Mouse (Mus musculus) cortical plate, adult 2 months (tissue): ENCODE data around the gene Cavin2. TPM values are rescaled to one million over a fixed set of nuclear protein-coding genes. Genes with fewer than 3 reads are reported as not detected.

Experiments used
- H3K27ac ChIP-seq: fragments of 200-500 bp; 2 replicates; pipeline ENCODE4 v1.5.1; 2012; ENCODE audit warnings: low read length, control low read depth, inconsistent platforms; ENCODE audit not compliant: insufficient read depth
- H3K4me1 ChIP-seq: fragments of 200-500 bp; 2 replicates; pipeline ENCODE4 v1.6.1; 2011; ENCODE audit warnings: low read length; ENCODE audit not compliant: control insufficient read depth, insufficient read depth
- H3K4me3 ChIP-seq: fragments of 200-500 bp; 2 replicates; pipeline ENCODE4 v1.5.1; 2011; ENCODE audit warnings: mild to moderate bottlenecking, low read length, control low read depth; ENCODE audit not compliant: insufficient read depth
- CTCF ChIP-seq: fragments of 200-500 bp; IDR thresholded peaks from 2 replicates; pipeline ENCODE4 v1.5.1; 2011; ENCODE audit warnings: mild to moderate bottlenecking, control low read depth, low read length; ENCODE audit not compliant: insufficient read depth; ENCODE audit errors: extremely low read depth
- POLR2A ChIP-seq: fragments of 200-500 bp; IDR thresholded peaks from 2 replicates; pipeline ENCODE4 v1.6.1; 2011; ENCODE audit warnings: mild to moderate bottlenecking, low read length, control low read depth; ENCODE audit not compliant: insufficient read depth; ENCODE audit errors: extremely low read depth
- polyA plus RNA-seq: library from polyadenylated mRNA; depleted of rRNA; stranded (reverse); fragments of >200 nt; gene quantifications from 2 replicates; pipeline ENCODE4 v1.2.3, GENCODE M21; 2012; rRNA removed

The Cavin2 gene
- 9.3 and 10.5 TPM in 2 replicates for polyA plus RNA-seq

GRCm38 (mm10) chr1:51288755-51289619 is at the start of gene Cavin2:
TSS of gene Cavin2 (plus strand) at chr1:51289126.
- peak within 1 kb of the TSS; percentile 33 for H3K4me3 ChIP-seq
- peak within 1 kb of the TSS; percentile 92 for H3K27ac ChIP-seq
- no peaks in the 10 kb centered on the region for H3K4me1 ChIP-seq
- no peak for TF ChIP-seq CTCF
- TF ChIP-seq POLR2A = 0 out of 2 replicates have a peak, but pooled peaks have one; percentile 24

GRCm38 (mm10) chr1:51241311-51241986 is 47.5 kb upstream of the Cavin2 start:
- Histone ChIP-seq H3K4me3 (no peak overlapping the region), H3K27ac (no peak overlapping the region), H3K4me1 (peaks cover 2% of the 10 kb centered on the region)
- no peak for TF ChIP-seq POLR2A
- TF ChIP-seq CTCF = no peak

GRCm38 (mm10) chr1:51243294-51243693 is 45.6 kb upstream of the Cavin2 start:
- H3K27ac ChIP-seq = no peak overlapping the region
- peaks cover 2% of the 10 kb centered on the region for H3K4me1 ChIP-seq
- H3K4me3 ChIP-seq = no peak overlapping the region
- no peak for TF ChIP-seq CTCF
- TF ChIP-seq POLR2A = no peak

- TF ChIP-seq POLR2A = no peak
- TF ChIP-seq CTCF = no peak
- Histone ChIP-seq H3K27ac (no peak overlapping the region), H3K4me3 (no peak overlapping the region), H3K4me1 (peaks cover 2% of the 10 kb centered on the region)
Observed at GRCm38 (mm10) chr1:51243869-51244268, 45.1 kb upstream of the Cavin2 start.

- H3K4me1 ChIP-seq = peaks cover 2% of the 10 kb centered on the region
- TF ChIP-seq CTCF = no peak
- TF ChIP-seq POLR2A = no peak
- no peak overlapping the region for H3K27ac ChIP-seq
- no peak overlapping the region for H3K4me3 ChIP-seq
Observed at GRCm38 (mm10) chr1:51245381-51245780, 43.5 kb upstream of the Cavin2 start.

- H3K4me3 ChIP-seq = no peak overlapping the region
- TF ChIP-seq POLR2A (no peak), CTCF (no peak)
- H3K27ac ChIP-seq = no peak overlapping the region
- no peaks in the 10 kb centered on the region; the same call in 1 of the 2 replicates for H3K4me1 ChIP-seq
Observed at GRCm38 (mm10) chr1:51250302-51250701, 38.6 kb upstream of the Cavin2 start.

GRCm38 (mm10) chr1:51265118-51265800 is 23.7 kb upstream of the Cavin2 start:
- Histone ChIP-seq H3K4me3 (no peak overlapping the region), H3K4me1 (peaks cover 3% of the 10 kb centered on the region), H3K27ac (peak overlapping the region; percentile 73)
- TF ChIP-seq POLR2A (no peak), CTCF (no peak)

GRCm38 (mm10) chr1:51265926-51266325 is 23.0 kb upstream of the Cavin2 start:
- peaks cover 3% of the 10 kb centered on the region for H3K4me1 ChIP-seq
- TF ChIP-seq CTCF (no peak), POLR2A (no peak)
- no peak overlapping the region for H3K27ac ChIP-seq
- H3K4me3 ChIP-seq = no peak overlapping the region

- TF ChIP-seq CTCF (no peak), POLR2A (no peak)
- Histone ChIP-seq H3K4me1 (peaks cover 3% of the 10 kb centered on the region), H3K4me3 (no peak overlapping the region), H3K27ac (no peak overlapping the region)
Observed at GRCm38 (mm10) chr1:51267125-51267524, 21.8 kb upstream of the Cavin2 start.

GRCm38 (mm10) chr1:51268225-51268624 is 20.7 kb upstream of the Cavin2 start:
- Histone ChIP-seq H3K4me1 (peaks cover 3% of the 10 kb centered on the region), H3K27ac (no peak overlapping the region), H3K4me3 (no peak overlapping the region)
- no peak for TF ChIP-seq POLR2A
- no peak for TF ChIP-seq CTCF
